Mouse (Mus musculus) kidney, embryonic 15.5 days (tissue): Measurements from ENCODE around the gene Ppp1r16b. TPM values are rescaled to one million over a fixed set of nuclear protein-coding genes. Genes with fewer than 3 reads are reported as not detected.

Experiments used
- ATAC-seq: fragments of 200-750 bp; cut with Nextera tagmentation; replicated peaks from 2 replicates; pipeline ENCODE4 v1.8.0; 2017; ENCODE audit warnings: moderate TSS enrichment; ENCODE audit not compliant: low FRiP score
- H3K27ac ChIP-seq: fragments of 300-500 bp; sonication (generic); 2 replicates; pipeline ENCODE4 v1.5.1; 2015; ENCODE audit warnings: mild to moderate bottlenecking, inconsistent platforms
- H3K27me3 ChIP-seq: fragments of 300-500 bp; sonication (generic); 2 replicates; pipeline ENCODE4 v1.6.1; 2015; ENCODE audit warnings: inconsistent platforms
- H3K36me3 ChIP-seq: fragments of 300-500 bp; sonication (generic); 2 replicates; pipeline ENCODE4 v1.6.1; 2015; ENCODE audit warnings: inconsistent platforms
- H3K4me1 ChIP-seq: fragments of 300-500 bp; sonication (generic); 2 replicates; pipeline ENCODE4 v1.6.1; 2015; ENCODE audit warnings: inconsistent platforms
- H3K4me2 ChIP-seq: fragments of 300-500 bp; sonication (generic); 2 replicates; pipeline ENCODE4 v1.6.1; 2015; ENCODE audit warnings: moderate library complexity, mild to moderate bottlenecking, inconsistent platforms
- H3K4me3 ChIP-seq: fragments of 300-500 bp; sonication (generic); replicated peaks from 2 replicates; pipeline ENCODE4 v1.5.1; 2015; ENCODE audit warnings: mild to moderate bottlenecking, inconsistent platforms
- H3K9ac ChIP-seq: fragments of 300-500 bp; sonication (generic); 2 replicates; pipeline ENCODE4 v1.6.1; 2015; ENCODE audit warnings: mild to moderate bottlenecking, inconsistent platforms
- H3K9me3 ChIP-seq: fragments of 300-500 bp; sonication (generic); replicated peaks from 2 replicates; pipeline ENCODE4 v1.6.1; 2016; ENCODE audit warnings: inconsistent platforms
- WGBS: fragments of 180-500 bp; shearing (Covaris S2); methylation state at CpG from one replicate; pipeline ENCODE4 v1.1.7; 2015; ENCODE audit warnings: mixed read lengths; 5-methylcytosine and 5-hydroxymethylcytosine counted together
- polyA plus RNA-seq: library from polyadenylated mRNA; unstranded; fragments of >200 nt; fragmentation: Nextera tagmentation; extraction: Ambion mirVana; gene quantifications from 2 replicates; pipeline ENCODE4 v1.2.1, GENCODE M21; 2015

Gene Ppp1r16b
- polyA plus RNA-seq, 1 experiment from 2014 or later, result 14.9 TPM

- no peaks in the 10 kb centered on the region for H3K9me3 ChIP-seq
- H3K4me1 ChIP-seq, result peaks cover 58% of the 10 kb centered on the region
- H3K36me3 ChIP-seq, result no peaks in the 10 kb centered on the region
- H3K4me3 ChIP-seq, result no peak overlapping the region
- H3K4me2 ChIP-seq, result no peak overlapping the region
- WGBS, result 38% methylated on average over 11 of the region's 11 CpGs
- no peaks in the 10 kb centered on the region for H3K27me3 ChIP-seq
- no peak; the same call in 1 of the 2 replicates for ATAC-seq
- H3K27ac ChIP-seq, result peak overlapping the region; percentile 67
- no peak overlapping the region for H3K9ac ChIP-seq
These were observed 17.3 kb downstream of the Ppp1r16b start for GRCm38 (mm10) chr2:158682344-158683037.

GRCm38 (mm10) chr2:158683038-158683413, 17.8 kb downstream of the Ppp1r16b start:
- no peaks in the 10 kb centered on the region for H3K27me3 ChIP-seq
- peaks cover 59% of the 10 kb centered on the region for H3K4me1 ChIP-seq
- ATAC-seq, result peak; percentile 17; the same call in 1 of the 2 replicates
- 5% methylated on average over 4 of the region's 4 CpGs for WGBS
- H3K9ac ChIP-seq, result no peak overlapping the region
- H3K36me3 ChIP-seq, result no peaks in the 10 kb centered on the region
- H3K4me3 ChIP-seq, result no peak overlapping the region
- H3K9me3 ChIP-seq, result no peaks in the 10 kb centered on the region
- 0 out of 2 replicates have a peak overlapping the region, but pooled peaks have one; percentile 7 for H3K4me2 ChIP-seq
- peak overlapping the region; percentile 67 for H3K27ac ChIP-seq

- Histone ChIP-seq H3K4me2 (no peak overlapping the region), H3K9me3 (no peaks in the 10 kb centered on the region), H3K4me3 (no peak overlapping the region), H3K27me3 (no peaks in the 10 kb centered on the region), H3K36me3 (no peaks in the 10 kb centered on the region), H3K27ac (no peak overlapping the region), H3K4me1 (peaks cover 72% of the 10 kb centered on the region), H3K9ac (no peak overlapping the region)
- no peak for ATAC-seq
- 58% methylated on average over 9 of the region's 9 CpGs for WGBS
These were observed 19.1 kb downstream of the Ppp1r16b start for GRCm38 (mm10) chr2:158684247-158684843.

GRCm38 (mm10) chr2:158684910-158685309, 19.7 kb downstream of the Ppp1r16b start:
- Histone ChIP-seq H3K36me3 (no peaks in the 10 kb centered on the region), H3K27ac (no peak overlapping the region), H3K9me3 (no peaks in the 10 kb centered on the region), H3K4me1 (peaks cover 78% of the 10 kb centered on the region), H3K27me3 (no peaks in the 10 kb centered on the region), H3K4me3 (no peak overlapping the region), H3K4me2 (no peak overlapping the region), H3K9ac (no peak overlapping the region)
- no peak for ATAC-seq
- 44% methylated on average over 3 of the region's 3 CpGs for WGBS

GRCm38 (mm10) chr2:158686394-158686793, 21.2 kb downstream of the Ppp1r16b start:
- WGBS, result 18% methylated on average over 2 of the region's 2 CpGs
- no peaks in the 10 kb centered on the region for H3K27me3 ChIP-seq
- ATAC-seq, result 0 out of 2 replicates have a peak, but pooled peaks have one; percentile 28
- no peak overlapping the region for H3K4me3 ChIP-seq
- no peak overlapping the region for H3K9ac ChIP-seq
- no peak overlapping the region for H3K27ac ChIP-seq
- H3K9me3 ChIP-seq, result no peaks in the 10 kb centered on the region
- no peaks in the 10 kb centered on the region for H3K36me3 ChIP-seq
- H3K4me1 ChIP-seq, result peaks cover 76% of the 10 kb centered on the region
- H3K4me2 ChIP-seq, result no peak overlapping the region

- Histone ChIP-seq H3K9me3 (no peaks in the 10 kb centered on the region), H3K4me2 (peak overlapping the region; percentile 53), H3K27me3 (no peaks in the 10 kb centered on the region), H3K4me1 (peaks cover 63% of the 10 kb centered on the region), H3K27ac (peak overlapping the region; percentile 66), H3K4me3 (peak overlapping the region; percentile 23), H3K36me3 (no peaks in the 10 kb centered on the region), H3K9ac (no peak overlapping the region)
- no peak for ATAC-seq
- WGBS, result 19% methylated on average over 25 of the region's 25 CpGs
These were observed 22.6 kb downstream of the Ppp1r16b start for GRCm38 (mm10) chr2:158687804-158688241.

- no peak overlapping the region for H3K9ac ChIP-seq
- WGBS, result 84% methylated on average over 5 of the region's 5 CpGs
- H3K27ac ChIP-seq, result peak overlapping the region; percentile 66
- no peak overlapping the region for H3K4me3 ChIP-seq
- H3K4me1 ChIP-seq, result peaks cover 60% of the 10 kb centered on the region
- H3K36me3 ChIP-seq, result no peaks in the 10 kb centered on the region
- no peak overlapping the region for H3K4me2 ChIP-seq
- H3K9me3 ChIP-seq, result no peaks in the 10 kb centered on the region
- no peak for ATAC-seq
- H3K27me3 ChIP-seq, result no peaks in the 10 kb centered on the region
These were observed 23.9 kb downstream of the Ppp1r16b start for GRCm38 (mm10) chr2:158689060-158689459.

- no peaks in the 10 kb centered on the region for H3K36me3 ChIP-seq
- H3K9me3 ChIP-seq, result no peaks in the 10 kb centered on the region
- no peak overlapping the region for H3K9ac ChIP-seq
- peaks cover 55% of the 10 kb centered on the region for H3K4me1 ChIP-seq
- H3K4me2 ChIP-seq, result no peak overlapping the region
- H3K27me3 ChIP-seq, result no peaks in the 10 kb centered on the region
- no peak overlapping the region for H3K27ac ChIP-seq
- WGBS, result 41% methylated on average over 7 of the region's 7 CpGs
- no peak for ATAC-seq
- H3K4me3 ChIP-seq, result no peak overlapping the region
These were observed 24.4 kb downstream of the Ppp1r16b start for GRCm38 (mm10) chr2:158689640-158690039.

GRCm38 (mm10) chr2:158690116-158690515, 24.9 kb downstream of the Ppp1r16b start:
- 67% methylated on average over 8 of the region's 8 CpGs for WGBS
- H3K27ac ChIP-seq, result no peak overlapping the region
- ATAC-seq, result no peak

GRCm38 (mm10) chr2:158692191-158692590, 27.0 kb downstream of the Ppp1r16b start:
- H3K27me3 ChIP-seq, result no peaks in the 10 kb centered on the region
- H3K36me3 ChIP-seq, result 0 out of 2 replicates have a peak, but pooled peaks cover 2% of the 10 kb centered on the region
- no peak overlapping the region for H3K9ac ChIP-seq
- ATAC-seq, result no peak
- H3K4me2 ChIP-seq, result no peak overlapping the region
- H3K4me1 ChIP-seq, result peaks cover 41% of the 10 kb centered on the region
- H3K9me3 ChIP-seq, result no peaks in the 10 kb centered on the region
- H3K4me3 ChIP-seq, result no peak overlapping the region
- WGBS, result 77% methylated on average over 6 of the region's 6 CpGs
- H3K27ac ChIP-seq, result no peak overlapping the region

More at GRCm38 (mm10) chr2:158690116-158690515, 24.9 kb downstream of the Ppp1r16b start:
- H3K4me2 ChIP-seq, result no peak overlapping the region
- H3K4me1 ChIP-seq, result peaks cover 50% of the 10 kb centered on the region
- H3K4me3 ChIP-seq, result no peak overlapping the region
- H3K27me3 ChIP-seq, result no peaks in the 10 kb centered on the region
- H3K36me3 ChIP-seq, result no peaks in the 10 kb centered on the region
- H3K9me3 ChIP-seq, result no peaks in the 10 kb centered on the region
- H3K9ac ChIP-seq, result no peak overlapping the region

- Histone ChIP-seq H3K27me3 (no peaks in the 10 kb centered on the region), H3K4me2 (no peak overlapping the region), H3K4me3 (no peak overlapping the region), H3K9ac (no peak overlapping the region), H3K36me3 (0 out of 2 replicates have a peak, but pooled peaks cover 5% of the 10 kb centered on the region), H3K4me1 (peaks cover 13% of the 10 kb centered on the region), H3K27ac (0 out of 2 replicates have a peak overlapping the region, but pooled peaks have one; percentile 9), H3K9me3 (no peaks in the 10 kb centered on the region)
- ATAC-seq, result no peak
- WGBS, result 86% methylated on average over 27 of the region's 27 CpGs
These were observed 30.6 kb downstream of the Ppp1r16b start for GRCm38 (mm10) chr2:158695811-158696210.

- H3K36me3 ChIP-seq, result 0 out of 2 replicates have a peak, but pooled peaks cover 9% of the 10 kb centered on the region
- H3K27me3 ChIP-seq, result no peaks in the 10 kb centered on the region
- no peak overlapping the region for H3K27ac ChIP-seq
- H3K4me2 ChIP-seq, result no peak overlapping the region
- peaks cover 13% of the 10 kb centered on the region for H3K4me1 ChIP-seq
- WGBS, result 82% methylated on average over 6 of the region's 6 CpGs
- no peaks in the 10 kb centered on the region for H3K9me3 ChIP-seq
- no peak overlapping the region for H3K9ac ChIP-seq
- ATAC-seq, result no peak
- H3K4me3 ChIP-seq, result no peak overlapping the region
These were observed 31.3 kb downstream of the Ppp1r16b start for GRCm38 (mm10) chr2:158696451-158696850.
